Mouse (Mus musculus) embryonic facial prominence, embryonic 13.5 days (tissue): ENCODE measurements around the gene Nap1l2. TPM values are rescaled to one million over a fixed set of nuclear protein-coding genes. Genes with fewer than 3 reads are reported as not detected.

ENCODE experiments used
- polyA plus RNA-seq: library from polyadenylated mRNA; unstranded; fragments of >200 nt; fragmentation: Nextera tagmentation; extraction: Ambion mirVana; gene quantifications from 2 replicates; pipeline ENCODE4 v1.2.1, GENCODE M21; 2015

Gene Nap1l2
- polyA plus RNA-seq, 1 experiment from 2014 or later = 3.8 TPM

Other genes starting within 250 kb of the Nap1l2 start
- gene Cdx4, start 134.8 kb upstream of the Nap1l2 start, polyA plus RNA-seq = not detected in 2 replicates
- 4.2 and 4.4 TPM in 2 replicates for gene Chic1, start 169.8 kb upstream of the Nap1l2 start, polyA plus RNA-seq
- 0.53 and 0.80 TPM in 2 replicates for gene Tsx, start 227.8 kb upstream of the Nap1l2 start, polyA plus RNA-seq
- not detected in 2 replicates for gene Gm26992, start 235.4 kb upstream of the Nap1l2 start, polyA plus RNA-seq